In genomic region chr4:123665681-123666278, GRCm38 (mm10) we compare ENCODE assay signal across 8 mouse cellular contexts. TPM values are rescaled to one million over a fixed set of nuclear protein-coding genes. Genes with fewer than 3 reads are reported as not detected.
DNase-seq lines count a peak whose midpoint lies in the region; ATAC-seq and TF ChIP-seq lines count a peak whose summit lies in the region.

No protein-coding gene starts in this region.

- DNase-seq in heart, postnatal 25 days (ENCODE audit: low spot score), result no peak
- peak; percentile 47 for DNase-seq in hindlimb bud, embryonic 11.5 days (ENCODE audit: extremely low spot score, low read depth, low spot score)
- DNase-seq in retina, postnatal 1 day, result no peak
- no peak for DNase-seq in gastrocnemius, postnatal 25 days
- no peak for DNase-seq in cerebellum, adult 9-11 months

- peaks cover 60% of the 10 kb centered on the region for H3K4me1 ChIP-seq in heart, embryonic 13.5 days
- H3K4me1 ChIP-seq in bone marrow macrophage, adult 2 months (ENCODE audit: control insufficient read depth, insufficient read depth, low read length), result peaks cover 34% of the 10 kb centered on the region
- peaks cover 71% of the 10 kb centered on the region for H3K4me1 ChIP-seq in midbrain, embryonic 13.5 days (replicated peaks)

- H3K27ac ChIP-seq in heart, embryonic 13.5 days (replicated peaks), result peak overlapping the region; percentile 99
- H3K27ac ChIP-seq in bone marrow macrophage, adult 2 months (ENCODE audit: insufficient read depth, low read depth, low read length), result no peak overlapping the region
- peak overlapping the region; percentile 100 for H3K27ac ChIP-seq in midbrain, embryonic 13.5 days

- no peaks in the 10 kb centered on the region for H3K36me3 ChIP-seq in heart, embryonic 13.5 days
- no peaks in the 10 kb centered on the region for H3K36me3 ChIP-seq in midbrain, embryonic 13.5 days

- H3K4me3 ChIP-seq in heart, embryonic 13.5 days, result peak overlapping the region; percentile 98
- H3K4me3 ChIP-seq in bone marrow macrophage, adult 2 months (ENCODE audit: insufficient read depth, low read length), result peak overlapping the region; percentile 81
- H3K4me3 ChIP-seq in midbrain, embryonic 13.5 days (replicated peaks), result peak overlapping the region; percentile 69

- no peaks in the 10 kb centered on the region for H3K9me3 ChIP-seq in heart, embryonic 13.5 days
- H3K9me3 ChIP-seq in midbrain, embryonic 13.5 days, result no peaks in the 10 kb centered on the region

- ATAC-seq in heart, embryonic 13.5 days (ENCODE audit: extremely low read depth, insufficient number of reproducible peaks, low FRiP score, low TSS enrichment), result no peak
- no peak for ATAC-seq in midbrain, embryonic 13.5 days

- no peak for TF ChIP-seq POLR2A in bone marrow macrophage, adult 2 months (IDR thresholded peaks at IDR 0.05; ENCODE audit: borderline replicate concordance, low read depth, low read length)

- intact Hi-C loops in heart, postnatal 25 days (cut with DNase I), result loop anchor here (10.0 kb wide), 1 partner anchor 201 kb away; no protein-coding TSS in a partner anchor

- no peaks in the 10 kb centered on the region for H3K27me3 ChIP-seq in heart, embryonic 13.5 days (replicated peaks)
- no peaks in the 10 kb centered on the region for H3K27me3 ChIP-seq in midbrain, embryonic 13.5 days

- WGBS in heart, embryonic 13.5 days, result 42% methylated on average over 11 of the region's 11 CpGs
- WGBS in midbrain, embryonic 13.5 days, result 27% methylated on average over 11 of the region's 11 CpGs

- peak overlapping the region; percentile 90 for H3K4me2 ChIP-seq in heart, embryonic 13.5 days
- H3K4me2 ChIP-seq in midbrain, embryonic 13.5 days (replicated peaks), result peak overlapping the region; percentile 86

- H3K9ac ChIP-seq in heart, embryonic 13.5 days, result peak overlapping the region; percentile 99
- H3K9ac ChIP-seq in midbrain, embryonic 13.5 days (replicated peaks), result peak overlapping the region; percentile 100

- TF ChIP-seq CTCF in bone marrow macrophage, adult 2 months (IDR thresholded peaks at IDR 0.05; ENCODE audit: low read depth, low read length), result no peak

RNA-seq across cellular contexts. Expression of gene Macf1, which starts 18.4 kb away (rescaled TPM):
- polyA plus RNA-seq in heart, embryonic 13.5 days (2015; fragmentation: Nextera tagmentation; extraction: Ambion mirVana), result 43.7 and 44.6 TPM in 2 replicates
- total RNA-seq in heart, postnatal 25 days (2021), result 100 to 1,000 TPM; 230 to 254 TPM
- 176 and 182 TPM in 2 replicates for polyA plus RNA-seq in bone marrow macrophage, adult 2 months (2012; ENCODE audit: insufficient read depth, insufficient read length, missing spikeins)
- 74.9 and 75.4 TPM in 2 replicates for polyA plus RNA-seq in midbrain, embryonic 13.5 days (2015; fragmentation: Nextera tagmentation; extraction: Ambion mirVana)
- total RNA-seq in gastrocnemius, postnatal 25 days (2021), result 10 to 100 TPM; 55.6 to 75.8 TPM

RNA-seq across cellular contexts. Expression of gene Ndufs5, which starts 52.2 kb away (rescaled TPM):
- 423 and 513 TPM in 2 replicates for polyA plus RNA-seq in heart, embryonic 13.5 days (2015; fragmentation: Nextera tagmentation; extraction: Ambion mirVana)
- 100 to 1,000 TPM; 460 to 471 TPM for total RNA-seq in heart, postnatal 25 days (2021)
- 110 and 121 TPM in 2 replicates for polyA plus RNA-seq in bone marrow macrophage, adult 2 months (2012; ENCODE audit: insufficient read depth, insufficient read length, missing spikeins)
- polyA plus RNA-seq in midbrain, embryonic 13.5 days (2015; fragmentation: Nextera tagmentation; extraction: Ambion mirVana), result 394 TPM in 2 replicates
- total RNA-seq in gastrocnemius, postnatal 25 days (2021), result 100 to 1,000 TPM; 261 to 271 TPM
